Mouse (Mus musculus) cerebellum, adult 2 months (tissue): ENCODE data around the gene 2010111I01Rik.

ENCODE experiments used
- CTCF ChIP-seq: fragments of 200-500 bp; IDR thresholded peaks from 2 replicates; pipeline ENCODE4 v1.5.1; 2011; ENCODE audit warnings: low read depth, mild to moderate bottlenecking, control low read depth, low read length, moderate library complexity, borderline replicate concordance; ENCODE audit not compliant: insufficient read depth
- POLR2A ChIP-seq: fragments of 200-500 bp; IDR thresholded peaks from 2 replicates; pipeline ENCODE4 v1.6.1; 2011; ENCODE audit warnings: low read length, control low read depth, borderline replicate concordance; ENCODE audit not compliant: insufficient read depth

- no peak for TF ChIP-seq CTCF
- TF ChIP-seq POLR2A = no peak
Measured at GRCm38 (mm10) chr13:63118682-63119081, 154.0 kb downstream of the 2010111I01Rik start.
